Mouse (Mus musculus) ES-Bruce4 (cell line): ENCODE results near the gene Tsc22d2.

Experiments used
- EP300 ChIP-seq: IDR thresholded peaks from 2 replicates; pipeline ENCODE4 v1.6.1; 2011; ENCODE audit warnings: low read depth, low read length; ENCODE audit not compliant: insufficient read depth
- POLR2A ChIP-seq: IDR thresholded peaks from one replicate; pipeline ENCODE4 v1.8.1; 2011; ENCODE audit warnings: low read length; ENCODE audit not compliant: insufficient read depth

GRCm38 (mm10) chr3:58414986-58415883 is 720 bp downstream of the Tsc22d2 start:
- TF ChIP-seq POLR2A = no peak
- TF ChIP-seq EP300 = no peak
